ENCODE assay signal across 19 mouse cellular contexts in genomic region chr6:88644786-88645185, GRCm38 (mm10). TPM values are rescaled to one million over a fixed set of nuclear protein-coding genes. Genes with fewer than 3 reads are reported as not detected.
"Had no signal": no experiment of that assay in that cellular context is flagged by ENCODE, and none has a peak within 500 bp of the region (broad histone marks: within the 10 kb centered on the region; RNA-seq: fewer than 3 reads in every experiment).

No protein-coding gene starts in this region.

- H3K27me3 ChIP-seq: midbrain, embryonic 12.5 days; neural tube, embryonic 13.5 days; neural tube, embryonic 15.5 days; stomach, embryonic 15.5 days had no signal

- H3K4me2 ChIP-seq: lung, embryonic 14.5 days; midbrain, embryonic 12.5 days; neural tube, embryonic 13.5 days; neural tube, embryonic 15.5 days; stomach, embryonic 15.5 days had no signal

- H3K4me1 ChIP-seq: stomach, embryonic 15.5 days had no signal

- H3K9ac ChIP-seq: lung, embryonic 14.5 days; midbrain, embryonic 12.5 days; neural tube, embryonic 13.5 days; neural tube, embryonic 15.5 days; stomach, embryonic 15.5 days had no signal

- DNase-seq: lung, adult 18-20 months; lung, embryonic 14.5 days; lung, postnatal 10 days; midbrain, embryonic 14.5 days; retina, postnatal 1 day; right cerebral cortex, adult 18-20 months; right cerebral cortex, postnatal 14 days; thymus, adult 2 months; thymus, postnatal 25 days; thymus, postnatal 4 days had no signal

- H3K4me3 ChIP-seq: midbrain, embryonic 10.5 days; midbrain, embryonic 12.5 days; myocyte; neural tube, embryonic 13.5 days; neural tube, embryonic 15.5 days; stomach, embryonic 15.5 days had no signal

- H3K27ac ChIP-seq: midbrain, embryonic 10.5 days; midbrain, embryonic 12.5 days; neural tube, embryonic 13.5 days; neural tube, embryonic 15.5 days; stomach, embryonic 15.5 days; stomach, postnatal 0 days had no signal

- ATAC-seq: midbrain, embryonic 16.5 days had no signal

- H3K9me3 ChIP-seq: midbrain, embryonic 10.5 days; midbrain, embryonic 12.5 days; neural tube, embryonic 15.5 days; stomach, embryonic 15.5 days had no signal

- H3K36me3 ChIP-seq: midbrain, embryonic 10.5 days; midbrain, embryonic 12.5 days; neural tube, embryonic 13.5 days; neural tube, embryonic 15.5 days; stomach, embryonic 15.5 days had no signal

RNA-seq across cellular contexts. Expression of gene Kbtbd12, which starts 7.0 kb away (rescaled TPM):
- polyA plus RNA-seq: lung, embryonic 14.5 days; midbrain, embryonic 10.5 days; midbrain, embryonic 12.5 days; neural tube, embryonic 11.5 days; neural tube, embryonic 13.5 days had no signal
